Mouse (Mus musculus) midbrain, embryonic 13.5 days (tissue): ENCODE data around the gene Acot1. TPM values are rescaled to one million over a fixed set of nuclear protein-coding genes. Genes with fewer than 3 reads are reported as not detected.

Source experiments
- polyA plus RNA-seq: library from polyadenylated mRNA; unstranded; fragments of >200 nt; fragmentation: Nextera tagmentation; extraction: Ambion mirVana; gene quantifications from 2 replicates; pipeline ENCODE4 v1.2.1, GENCODE M21; 2015

The Acot1 gene
- polyA plus RNA-seq, 1 experiment from 2014 or later: 64.6 TPM

Other genes with a start within 250 kb of the Acot1 start
- gene Papln, start 245.9 kb upstream of the Acot1 start, polyA plus RNA-seq: 0.08 and 0.11 TPM in 2 replicates
- 22.1 and 23.6 TPM in 2 replicates for gene Numb, start 87.6 kb upstream of the Acot1 start, polyA plus RNA-seq
- gene Riox1, start 58.9 kb upstream of the Acot1 start, polyA plus RNA-seq: 9.1 and 12.1 TPM in 2 replicates
- not detected in 2 replicates for gene Heatr4, start 24.6 kb upstream of the Acot1 start, polyA plus RNA-seq
- 10.6 and 11.8 TPM in 2 replicates for gene Acot2, start 21.6 kb upstream of the Acot1 start, polyA plus RNA-seq
- gene Acot4, start 28.9 kb downstream of the Acot1 start, polyA plus RNA-seq: 0.05 and 0.09 TPM in 2 replicates
- gene Gm49366, start 29.4 kb downstream of the Acot1 start, polyA plus RNA-seq: not detected in 2 replicates
- gene Acot3, start 42.7 kb downstream of the Acot1 start, polyA plus RNA-seq: 0.70 and 1.0 TPM in 2 replicates
- not detected in 2 replicates for gene Acot5, start 59.8 kb downstream of the Acot1 start, polyA plus RNA-seq
- 0.81 and 0.96 TPM in 2 replicates for gene Acot6, start 91.2 kb downstream of the Acot1 start, polyA plus RNA-seq
- 7.8 and 9.7 TPM in 2 replicates for gene Dnal1, start 104.9 kb downstream of the Acot1 start, polyA plus RNA-seq
- 5.5 and 6.5 TPM in 2 replicates for gene Pnma1, start 139.0 kb downstream of the Acot1 start, polyA plus RNA-seq
- 3.6 and 5.2 TPM in 2 replicates for gene Elmsan1, start 209.4 kb downstream of the Acot1 start, polyA plus RNA-seq